Mouse (Mus musculus) limb, embryonic 14.5 days (tissue): ENCODE results near the gene Agps. TPM values are rescaled to one million over a fixed set of nuclear protein-coding genes. Genes with fewer than 3 reads are reported as not detected.

Experiments
- ATAC-seq: fragments of 200-750 bp; cut with Nextera tagmentation; 2 replicates; pipeline ENCODE4 v1.8.0; 2017; ENCODE audit warnings: low read depth, moderate number of reproducible peaks, moderate TSS enrichment; ENCODE audit not compliant: low FRiP score
- DNase-seq: peaks from one replicate; pipeline ENCODE4 v3.0.0-alpha.2; 2015; ENCODE audit warnings: low spot score
- H3K27ac ChIP-seq: fragments of 300-500 bp; sonication (generic); replicated peaks from 2 replicates; pipeline ENCODE4 v1.5.1; 2014; ENCODE audit warnings: low read depth, mild to moderate bottlenecking, low read length, moderate library complexity, mixed read lengths
- H3K27me3 ChIP-seq: fragments of 300-500 bp; sonication (generic); 2 replicates; pipeline ENCODE4 v1.6.1; 2014; ENCODE audit warnings: low read length, mixed read lengths; ENCODE audit not compliant: control insufficient read depth, insufficient read depth
- H3K36me3 ChIP-seq: fragments of 300-500 bp; sonication (generic); 2 replicates; pipeline ENCODE4 v1.6.1; 2014; ENCODE audit warnings: mild to moderate bottlenecking, low read length, moderate library complexity, mixed read lengths; ENCODE audit not compliant: control insufficient read depth, insufficient read depth
- H3K4me1 ChIP-seq: fragments of 300-500 bp; sonication (generic); 2 replicates; pipeline ENCODE4 v1.6.1; 2014; ENCODE audit warnings: antibody characterized with exemption, low read length, mixed read lengths; ENCODE audit not compliant: control insufficient read depth, insufficient read depth
- H3K4me2 ChIP-seq: fragments of 300-500 bp; sonication (generic); replicated peaks from 2 replicates; pipeline ENCODE4 v1.6.1; 2014; ENCODE audit warnings: low read depth, mild to moderate bottlenecking, low read length, moderate library complexity; ENCODE audit not compliant: severe bottlenecking
- H3K4me3 ChIP-seq: fragments of 300-500 bp; sonication (generic); replicated peaks from 2 replicates; pipeline ENCODE4 v1.5.1; 2014; ENCODE audit warnings: low read length
- H3K9ac ChIP-seq: fragments of 300-500 bp; sonication (generic); 2 replicates; pipeline ENCODE4 v1.6.1; 2014; ENCODE audit warnings: mild to moderate bottlenecking, low read depth, low read length, moderate library complexity; ENCODE audit not compliant: severe bottlenecking
- H3K9me3 ChIP-seq: fragments of 300-500 bp; sonication (generic); 2 replicates; pipeline ENCODE4 v1.6.1; 2016; ENCODE audit warnings: low read length; ENCODE audit not compliant: control insufficient read depth
- POLR2A ChIP-seq: fragments of 200-500 bp; IDR thresholded peaks from 2 replicates; pipeline ENCODE4 v1.8.0; 2012; ENCODE audit warnings: inconsistent platforms, mild to moderate bottlenecking, moderate library complexity, borderline replicate concordance; ENCODE audit not compliant: insufficient read depth, insufficient read length; ENCODE audit errors: extremely low read depth
- WGBS: fragments of 180-500 bp; shearing (Covaris S2); extraction: QIAGEN DNeasy Blood & Tissue Kit; methylation state at CpG from one replicate; pipeline ENCODE4 v1.1.7; 2014; 5-methylcytosine and 5-hydroxymethylcytosine counted together
- polyA plus RNA-seq, 2 experiments: library from polyadenylated mRNA; depleted of rRNA in 1 of 2; stranded (reverse) in 1 of 2; unstranded in 1 of 2; fragments of >200 nt; fragmentation: Nextera tagmentation in 1 of 2; extraction: Ambion mirVana in 1 of 2; gene quantifications; 2 replicates each; pipeline versions ENCODE4 v1.2.1 to v1.2.3; 2012 to 2014

The Agps gene
- polyA plus RNA-seq, 2 experiments, result 17.0 to 27.5 TPM

GRCm38 (mm10) chr2:75792377-75793203, 39.4 kb upstream of the Agps start:
- WGBS, result 56% methylated on average over 12 of the region's 12 CpGs
- ATAC-seq, result no peak
- Histone ChIP-seq H3K36me3 (no peaks in the 10 kb centered on the region), H3K4me1 (no peaks in the 10 kb centered on the region), H3K27ac (no peak overlapping the region), H3K9me3 (no peaks in the 10 kb centered on the region), H3K9ac (no peak overlapping the region), H3K4me3 (no peak overlapping the region), H3K4me2 (no peak overlapping the region), H3K27me3 (no peaks in the 10 kb centered on the region)
- no peak for DNase-seq
- no peak for TF ChIP-seq POLR2A

GRCm38 (mm10) chr2:75796181-75796580, 35.8 kb upstream of the Agps start:
- DNase-seq (no peak), ATAC-seq (no peak)
- Histone ChIP-seq H3K4me2 (no peak overlapping the region), H3K9me3 (no peaks in the 10 kb centered on the region), H3K9ac (no peak overlapping the region), H3K4me1 (no peaks in the 10 kb centered on the region), H3K27ac (no peak overlapping the region), H3K36me3 (no peaks in the 10 kb centered on the region), H3K4me3 (no peak overlapping the region), H3K27me3 (no peaks in the 10 kb centered on the region)
- no peak for TF ChIP-seq POLR2A
- WGBS, result 64% methylated on average over 2 of the region's 2 CpGs

- 43% methylated on average over 4 of the region's 4 CpGs for WGBS
- no peak for DNase-seq
- ATAC-seq, result no peak
Measured at GRCm38 (mm10) chr2:75798434-75798970, 33.5 kb upstream of the Agps start.

GRCm38 (mm10) chr2:75805767-75806166, 26.2 kb upstream of the Agps start:
- ATAC-seq (no peak), DNase-seq (no peak)
- Histone ChIP-seq H3K27me3 (no peaks in the 10 kb centered on the region), H3K9ac (no peak overlapping the region), H3K27ac (no peak overlapping the region), H3K9me3 (no peaks in the 10 kb centered on the region), H3K4me1 (no peaks in the 10 kb centered on the region), H3K4me3 (no peak overlapping the region), H3K36me3 (no peaks in the 10 kb centered on the region), H3K4me2 (no peak overlapping the region)
- WGBS, result 91% methylated on average over 6 of the region's 6 CpGs
- no peak for TF ChIP-seq POLR2A

More at GRCm38 (mm10) chr2:75798434-75798970, 33.5 kb upstream of the Agps start:
- H3K36me3 ChIP-seq, result no peaks in the 10 kb centered on the region
- H3K4me1 ChIP-seq, result no peaks in the 10 kb centered on the region
- no peak for TF ChIP-seq POLR2A
- H3K27me3 ChIP-seq, result no peaks in the 10 kb centered on the region
- no peak overlapping the region for H3K4me2 ChIP-seq
- no peak overlapping the region for H3K4me3 ChIP-seq
- H3K27ac ChIP-seq, result no peak overlapping the region
- no peaks in the 10 kb centered on the region for H3K9me3 ChIP-seq
- H3K9ac ChIP-seq, result no peak overlapping the region

- no peak overlapping the region for H3K4me3 ChIP-seq
- DNase-seq (no peak), ATAC-seq (no peak)
- no peaks in the 10 kb centered on the region for H3K4me1 ChIP-seq
- H3K4me2 ChIP-seq, result no peak overlapping the region
- H3K27me3 ChIP-seq, result no peaks in the 10 kb centered on the region
- no peaks in the 10 kb centered on the region for H3K36me3 ChIP-seq
- whole genome bisulfite sequencing, result 95% methylated on average over 3 of the region's 3 CpGs
- TF ChIP-seq POLR2A, result no peak
- H3K27ac ChIP-seq, result no peak overlapping the region
- no peaks in the 10 kb centered on the region for H3K9me3 ChIP-seq
- H3K9ac ChIP-seq, result no peak overlapping the region
Measured at GRCm38 (mm10) chr2:75806891-75807290, 25.1 kb upstream of the Agps start.
